Mouse (Mus musculus) cerebellum, postnatal 14 days (tissue): ENCODE measurements at regions not wholly inside any gene's neighbourhood (a gene's known extent, or its start where the extent isn't known, plus 50 kb on each side); places are given as distances from the start of the nearest gene placed in this dataset.
A peak's percentile ranks its signal among the peaks of the same experiment; 100 is the strongest.

Experiments
- DNase-seq, 2 experiments: peaks; one replicate each; pipeline ENCODE4 v3.0.0; 2021; ENCODE audit warnings: mixed read lengths in 2 of 2

DNA sequence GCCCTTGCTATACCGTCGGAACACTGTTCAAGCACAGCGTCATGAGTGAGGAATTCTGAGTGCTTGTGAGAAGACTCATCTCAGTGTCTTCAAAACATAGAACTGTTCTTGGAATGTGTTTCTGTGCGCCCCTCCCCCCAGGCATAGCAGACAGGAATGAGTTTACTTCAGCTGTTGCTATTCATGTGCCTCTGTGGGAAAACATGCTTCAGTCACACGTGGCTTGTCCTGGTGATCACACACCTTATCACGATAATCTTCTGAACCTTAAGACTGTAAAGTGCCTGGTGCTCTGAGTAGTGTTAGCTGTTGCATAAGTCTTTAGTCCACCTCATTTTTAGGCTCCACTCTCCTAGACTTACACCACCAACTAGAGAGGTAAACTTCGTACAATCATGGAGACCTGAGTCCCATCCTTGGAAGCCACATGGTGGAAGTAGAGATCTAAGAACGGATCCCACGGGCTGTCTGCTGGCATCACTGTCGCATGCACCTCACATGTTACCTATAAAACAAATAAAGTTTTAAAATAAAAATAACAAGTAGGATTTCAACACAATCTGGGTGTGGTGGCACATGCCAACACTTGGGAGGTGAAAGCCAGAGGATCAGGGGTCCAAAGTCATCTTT, 1143.8 kb downstream of the 4930447A16Rik start:
- DNase-seq, result no peak

GRCm38 (mm10) chr15:38570144-38570543, 1144.8 kb downstream of the 4930447A16Rik start:
- DNase-seq, result no peak

DNA sequence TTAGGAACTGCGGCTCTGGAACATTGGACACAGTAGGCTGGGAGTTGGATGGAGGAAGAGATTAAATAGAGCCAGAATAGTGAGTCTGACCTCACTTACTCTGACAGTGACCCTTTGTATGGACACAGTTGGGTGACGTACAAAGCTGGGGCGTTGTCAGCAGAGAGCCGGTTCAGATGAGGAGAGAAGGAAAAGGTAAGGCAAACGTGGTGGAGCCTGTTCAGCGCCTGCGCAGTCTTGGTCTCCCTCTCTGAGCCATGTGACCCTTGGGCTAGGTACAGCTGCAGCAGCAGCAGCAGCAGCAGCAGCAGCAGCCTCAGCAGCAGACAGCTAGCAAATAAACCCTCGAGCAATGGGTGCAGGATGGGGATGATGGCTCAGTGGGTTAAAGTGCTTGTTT, 1145.4 kb downstream of the 4930447A16Rik start:
- no peak for DNase-seq

DNA sequence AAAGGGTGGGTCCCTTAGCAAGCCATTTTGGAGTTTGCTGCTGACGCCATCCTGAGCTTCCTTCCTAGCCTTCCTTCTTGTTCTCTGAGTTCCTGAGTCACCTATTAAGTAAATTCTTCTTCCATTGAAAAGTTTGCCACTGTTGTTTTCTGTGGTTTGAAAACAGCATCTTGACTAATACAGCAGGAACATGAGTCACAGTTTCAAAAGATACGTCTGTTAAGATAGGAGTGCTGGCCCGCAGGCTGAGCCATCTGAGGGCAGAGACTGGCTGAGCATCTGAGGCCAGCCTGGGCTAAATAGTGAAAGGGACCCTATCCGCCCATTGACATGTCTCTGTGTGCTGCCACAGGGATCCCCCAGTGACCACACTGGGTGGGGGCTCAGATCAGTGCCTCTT, 1147.3 kb downstream of the 4930447A16Rik start:
- DNase-seq, result no peak

GRCm38 (mm10) chr15:38574447-38574846, 1149.1 kb downstream of the 4930447A16Rik start:
- DNase-seq, result no peak

GRCm38 (mm10) chr15:38575254-38575653, 1149.9 kb downstream of the 4930447A16Rik start:
- no peak for DNase-seq

GRCm38 (mm10) chr15:38577691-38578090, 1152.3 kb downstream of the 4930447A16Rik start:
- DNase-seq, result no peak

DNA sequence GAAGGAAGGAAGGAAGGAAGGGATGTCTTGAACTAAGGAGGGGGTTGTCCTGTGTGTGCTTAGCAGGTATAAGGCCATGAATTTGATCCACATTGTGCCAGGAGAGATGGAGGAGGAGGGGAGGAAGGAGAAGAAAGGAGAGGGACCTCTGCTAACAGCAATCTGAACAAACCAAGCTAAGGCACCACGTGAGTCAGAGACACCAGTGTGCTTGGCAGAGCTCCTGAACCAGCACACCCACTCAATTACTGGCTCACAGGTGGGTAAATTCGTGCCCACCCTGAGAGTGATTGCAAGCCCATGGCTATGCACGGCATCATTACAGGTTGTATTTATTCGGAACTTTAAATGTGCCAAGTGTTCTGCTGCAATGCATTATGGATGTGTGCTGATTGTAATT, 1154.1 kb downstream of the 4930447A16Rik start:
- no peak for DNase-seq

- no peak for DNase-seq
Observed at GRCm38 (mm10) chr15:38583500-38583899, 1158.1 kb downstream of the 4930447A16Rik start.

GRCm38 (mm10) chr15:38584425-38584824, 1159.1 kb downstream of the 4930447A16Rik start:
- no peak for DNase-seq

GRCm38 (mm10) chr15:38585610-38586009, 1160.3 kb downstream of the 4930447A16Rik start:
- peak in 1 of 2 experiments; percentile 15 for DNase-seq

DNA sequence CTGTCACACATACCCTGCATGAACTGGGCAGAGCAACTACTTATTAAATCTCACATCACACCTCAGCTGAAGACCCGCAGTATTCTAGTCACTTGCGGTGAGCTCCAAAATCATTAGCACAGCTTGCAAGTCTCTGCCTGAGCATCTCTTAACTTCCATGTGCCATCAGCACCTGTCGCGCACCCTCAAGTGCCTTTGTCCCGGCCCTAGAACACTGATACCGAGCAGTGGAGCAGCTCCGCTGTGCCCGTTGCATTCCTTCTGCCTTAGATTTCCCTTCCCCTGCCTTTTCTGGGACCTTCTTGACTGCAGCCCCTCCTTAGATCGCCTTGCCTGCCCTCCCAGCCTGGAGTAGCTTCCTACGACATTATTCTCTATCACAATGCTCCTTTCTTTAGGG, 1161.2 kb downstream of the 4930447A16Rik start:
- no peak for DNase-seq

DNA sequence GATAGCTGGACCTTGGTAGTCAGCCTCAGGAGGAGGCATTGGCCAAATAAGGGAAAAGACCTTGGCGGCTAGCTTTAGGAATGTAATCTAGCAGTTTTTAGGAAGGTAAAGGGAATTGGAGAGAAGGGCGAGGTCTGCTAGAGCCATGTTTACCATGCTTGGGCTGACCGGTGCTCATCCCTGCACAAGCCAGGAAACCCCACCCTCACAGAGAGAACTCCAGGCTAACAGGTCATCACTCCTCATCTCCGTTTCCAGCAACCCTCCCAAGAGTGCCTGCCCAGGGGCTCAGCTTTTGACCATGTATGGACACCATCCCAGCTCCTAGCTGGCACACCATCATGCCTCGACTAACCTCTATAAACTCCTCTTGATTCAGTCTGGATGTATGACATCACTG, 1162.9 kb downstream of the 4930447A16Rik start:
- DNase-seq, result no peak

DNA sequence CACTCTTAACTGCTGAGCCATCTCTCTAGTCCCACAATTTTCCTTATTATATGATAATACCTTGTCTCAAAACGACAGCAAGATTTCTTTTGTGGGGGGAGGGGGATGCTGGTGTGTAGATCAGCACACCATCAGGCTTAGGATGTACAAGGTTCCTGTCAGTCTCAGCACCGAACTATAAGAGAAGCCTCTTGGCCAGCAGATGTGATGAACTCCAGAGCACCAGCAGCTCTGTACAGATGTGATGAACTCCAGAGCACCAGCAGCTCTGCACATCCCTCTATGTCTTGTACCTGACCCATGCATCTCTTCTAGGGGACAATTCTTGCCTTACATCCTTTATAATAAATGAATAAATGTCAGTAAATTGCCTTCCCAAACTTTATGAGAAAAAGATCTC, 1163.7 kb downstream of the 4930447A16Rik start:
- DNase-seq, result no peak

GRCm38 (mm10) chr15:38589675-38590074, 1164.3 kb downstream of the 4930447A16Rik start:
- no peak for DNase-seq

DNA sequence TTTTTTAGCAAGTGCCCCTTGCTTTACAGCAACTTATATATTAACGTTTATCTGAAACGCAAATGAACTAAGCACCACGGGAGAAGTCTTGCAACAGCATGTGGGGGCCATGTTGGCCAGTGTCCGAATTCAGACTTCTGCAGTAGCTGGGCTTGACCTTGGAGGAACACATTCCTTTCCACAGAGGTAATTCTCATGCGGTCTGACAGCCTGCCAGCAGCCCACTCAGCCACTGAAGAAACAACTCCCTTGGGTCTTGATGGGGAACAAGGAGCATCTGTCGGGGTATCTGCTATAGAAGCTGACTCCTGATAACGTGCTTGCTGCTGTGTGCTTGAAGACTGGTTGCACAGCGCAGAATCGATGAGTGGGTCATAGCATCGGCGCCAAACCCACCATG, 1168.7 kb downstream of the 4930447A16Rik start:
- DNase-seq, result peak in 1 of 2 experiments; percentile 13

DNA sequence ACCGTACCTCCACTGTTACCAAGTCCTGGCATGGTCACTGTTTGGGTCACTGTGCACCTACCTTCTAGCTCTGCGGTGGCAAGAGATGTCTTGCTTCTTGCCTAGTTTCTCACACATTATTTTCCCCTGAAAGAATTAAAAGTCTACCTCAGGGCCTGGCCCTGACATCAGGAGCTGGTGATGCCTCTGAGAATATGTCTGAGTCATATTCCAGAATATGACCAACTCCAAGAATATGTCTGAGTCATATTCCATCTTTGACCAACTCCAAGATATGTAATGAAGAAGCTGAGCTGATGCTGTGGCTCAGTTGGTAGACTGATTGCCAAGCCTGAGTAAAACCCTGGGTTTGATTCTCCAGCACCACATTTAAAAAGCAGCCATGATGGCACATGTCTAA, 1169.4 kb downstream of the 4930447A16Rik start:
- no peak for DNase-seq

- no peak for DNase-seq
Observed at GRCm38 (mm10) chr15:38595820-38596219, 1170.5 kb downstream of the 4930447A16Rik start.

GRCm38 (mm10) chr15:38597458-38597857, 1172.1 kb downstream of the 4930447A16Rik start:
- no peak for DNase-seq

DNA sequence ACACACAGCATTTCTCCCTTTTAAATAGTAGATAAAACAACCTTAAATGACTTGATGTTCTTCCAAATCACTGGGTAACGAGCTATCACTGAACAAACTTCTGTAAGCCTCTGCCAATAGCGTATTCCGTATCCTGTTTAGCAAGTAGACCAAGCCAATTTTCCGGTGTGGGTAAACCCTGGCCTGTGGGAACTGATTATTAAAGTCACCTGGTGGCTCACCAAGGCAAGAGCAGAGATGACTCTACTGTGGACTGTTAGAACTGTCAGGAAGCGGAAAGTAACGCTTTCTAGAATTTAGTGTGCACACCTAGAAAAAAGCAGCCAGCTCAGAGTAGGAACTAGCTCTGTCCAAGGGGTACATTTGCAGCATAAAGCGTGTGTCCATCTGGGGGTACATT, 1176.1 kb downstream of the 4930447A16Rik start:
- DNase-seq, result no peak

DNA sequence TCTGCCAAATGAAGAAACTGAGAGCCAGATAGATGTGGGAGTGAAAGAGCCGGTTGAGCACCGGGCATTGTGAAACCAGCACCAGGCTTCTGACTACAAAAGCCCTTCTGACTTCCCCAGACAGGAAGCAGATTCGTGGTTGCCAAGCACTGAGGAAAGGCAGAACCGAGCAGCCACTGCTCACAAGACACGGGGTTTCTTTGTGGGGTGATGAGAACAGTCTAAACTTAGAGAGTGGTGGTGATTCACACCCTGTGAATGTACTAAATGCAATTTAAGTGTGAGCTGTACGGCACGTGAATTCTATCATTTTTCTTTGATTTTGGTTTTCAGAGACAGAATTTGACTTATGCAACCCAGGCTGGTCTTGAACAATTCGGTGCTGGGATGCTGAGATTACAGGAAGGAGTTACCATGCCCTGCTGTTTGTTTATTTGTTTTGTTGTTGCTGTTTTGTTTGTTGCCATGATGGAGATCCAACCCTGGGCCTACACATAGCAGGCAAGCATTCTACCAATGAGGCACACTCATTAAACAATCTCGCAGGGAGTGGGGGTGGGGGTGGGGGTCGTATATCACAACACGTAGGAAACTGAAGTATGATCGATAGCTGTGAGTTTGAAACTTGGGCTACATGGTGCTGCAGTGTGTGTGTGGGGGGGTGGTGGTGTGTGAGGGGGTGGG, 1177.0 kb downstream of the 4930447A16Rik start:
- DNase-seq, result no peak

GRCm38 (mm10) chr15:38603918-38604317, 1178.6 kb downstream of the 4930447A16Rik start:
- DNase-seq, result no peak

GRCm38 (mm10) chr15:38607368-38607767, 1182.0 kb downstream of the 4930447A16Rik start:
- peak; percentile 28 to 38 for DNase-seq

DNA sequence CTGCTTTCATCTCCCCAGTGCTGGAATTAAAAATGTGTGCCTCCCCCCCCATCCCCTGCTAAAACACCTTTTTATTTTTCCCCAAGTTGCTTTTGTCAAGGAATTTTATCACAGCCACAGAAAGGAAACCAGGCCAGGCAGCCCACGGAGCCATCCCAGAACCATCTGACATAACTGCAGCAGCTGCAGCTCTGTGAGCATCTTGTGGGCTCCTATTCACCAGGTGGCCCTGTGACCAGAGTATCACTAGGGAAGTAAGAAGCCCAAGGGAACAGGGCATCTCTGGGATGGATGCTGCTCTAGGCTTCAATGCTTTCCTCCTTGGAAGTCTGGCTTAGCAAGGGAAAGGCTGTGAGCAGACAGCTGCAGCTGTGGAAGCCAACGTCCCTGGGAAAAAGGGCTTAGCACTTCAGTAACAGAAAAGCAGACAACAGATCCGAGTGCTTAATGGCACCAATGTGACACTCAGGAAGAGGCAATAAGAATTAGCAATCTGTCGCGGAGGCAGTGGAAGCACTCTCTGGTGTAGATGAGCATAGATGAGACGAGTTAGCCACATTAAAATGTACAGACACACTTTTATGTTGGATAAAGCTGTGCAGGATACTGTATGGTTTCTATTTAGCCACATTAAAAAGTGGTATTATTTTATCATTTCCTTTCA, 1183.0 kb downstream of the 4930447A16Rik start:
- DNase-seq, result no peak
